Mouse (Mus musculus): ENCODE results near the gene Gm5662.

DNA sequence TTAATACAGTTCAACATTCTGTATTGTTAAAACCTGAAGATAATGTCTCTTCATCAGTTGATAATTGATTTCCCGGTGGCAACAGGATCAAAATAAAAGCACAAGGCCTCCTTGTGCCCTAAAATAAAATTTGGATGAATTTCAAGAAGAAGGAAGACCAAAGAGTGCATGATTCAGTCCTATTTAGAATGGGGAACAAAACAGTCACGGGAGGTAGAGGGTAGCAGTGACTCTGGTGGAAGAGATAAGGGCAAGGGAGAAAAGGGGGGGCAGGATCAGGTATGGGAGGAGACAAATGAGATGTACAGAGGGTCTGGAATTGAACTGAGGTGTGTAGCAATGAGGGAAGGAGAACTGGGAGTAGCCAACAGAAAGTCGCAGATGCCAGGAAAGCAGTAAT is 40.3 kb upstream of the Gm5662 start:
- TF ChIP-seq POLR2A (IDR thresholded peaks at IDR 0.05; ENCODE audit: borderline replicate concordance, control insufficient read depth, low read depth, low read length), result no peak
- no peak for TF ChIP-seq CTCF (IDR thresholded peaks at IDR 0.05; ENCODE audit: control insufficient read depth, insufficient read depth, low read length)

All from bone marrow, adult 2 months (tissue).